Mouse (Mus musculus) intestine, embryonic 15.5 days (tissue): ENCODE results near the gene Prkcb. TPM values are rescaled to one million over a fixed set of nuclear protein-coding genes. Genes with fewer than 3 reads are reported as not detected.

Experiments
- ATAC-seq: fragments of 200-750 bp; cut with Nextera tagmentation; 2 replicates; pipeline ENCODE4 v1.8.0; 2017; ENCODE audit warnings: moderate TSS enrichment, moderate library complexity
- H3K27ac ChIP-seq: fragments of 300-500 bp; sonication (generic); 2 replicates; pipeline ENCODE4 v1.5.1; 2015; ENCODE audit warnings: mild to moderate bottlenecking, inconsistent platforms
- H3K27me3 ChIP-seq: fragments of 300-500 bp; sonication (generic); replicated peaks from 2 replicates; pipeline ENCODE4 v1.6.1; 2015; ENCODE audit warnings: inconsistent platforms
- H3K36me3 ChIP-seq: fragments of 300-500 bp; sonication (generic); 2 replicates; pipeline ENCODE4 v1.6.1; 2015; ENCODE audit warnings: inconsistent platforms
- H3K4me1 ChIP-seq: fragments of 300-500 bp; sonication (generic); replicated peaks from 2 replicates; pipeline ENCODE4 v1.6.1; 2015; ENCODE audit warnings: inconsistent platforms
- H3K4me2 ChIP-seq: fragments of 300-500 bp; sonication (generic); replicated peaks from 2 replicates; pipeline ENCODE4 v1.6.1; 2015; ENCODE audit warnings: mild to moderate bottlenecking, inconsistent platforms
- H3K4me3 ChIP-seq: fragments of 300-500 bp; sonication (generic); replicated peaks from 2 replicates; pipeline ENCODE4 v1.5.1; 2015; ENCODE audit warnings: inconsistent platforms
- H3K9ac ChIP-seq: fragments of 300-500 bp; sonication (generic); 2 replicates; pipeline ENCODE4 v1.6.1; 2015; ENCODE audit warnings: inconsistent platforms
- H3K9me3 ChIP-seq: fragments of 300-500 bp; sonication (generic); 2 replicates; pipeline ENCODE4 v1.6.1; 2016; ENCODE audit warnings: inconsistent platforms
- WGBS: fragments of 180-500 bp; shearing (Covaris S2); methylation state at CpG from one replicate; pipeline ENCODE4 v1.1.7; 2015; 5-methylcytosine and 5-hydroxymethylcytosine counted together
- polyA plus RNA-seq: library from polyadenylated mRNA; unstranded; fragments of >200 nt; fragmentation: Nextera tagmentation; extraction: Ambion mirVana; gene quantifications from 2 replicates; pipeline ENCODE4 v1.2.1, GENCODE M21; 2015

Gene Prkcb
- polyA plus RNA-seq, 1 experiment from 2014 or later = 12.3 TPM

- Histone ChIP-seq H3K9ac (no peak overlapping the region), H3K4me1 (no peaks in the 10 kb centered on the region), H3K4me3 (no peak overlapping the region), H3K27me3 (no peaks in the 10 kb centered on the region), H3K9me3 (no peaks in the 10 kb centered on the region), H3K27ac (no peak overlapping the region), H3K36me3 (no peaks in the 10 kb centered on the region), H3K4me2 (no peak overlapping the region)
- no peak for ATAC-seq
- WGBS = 90% methylated on average over 2 of the region's 2 CpGs
These were observed 341.8 kb downstream of the Prkcb start for GRCm38 (mm10) chr7:122630386-122630785.

- H3K36me3 ChIP-seq = no peaks in the 10 kb centered on the region
- H3K4me3 ChIP-seq = no peak overlapping the region
- H3K27me3 ChIP-seq = no peaks in the 10 kb centered on the region
- no peak overlapping the region for H3K9ac ChIP-seq
- WGBS = 67% methylated on average over 3 of the region's 3 CpGs
- H3K4me2 ChIP-seq = no peak overlapping the region
- no peaks in the 10 kb centered on the region for H3K4me1 ChIP-seq
- H3K9me3 ChIP-seq = no peaks in the 10 kb centered on the region
- H3K27ac ChIP-seq = no peak overlapping the region
- ATAC-seq = no peak
These were observed 342.6 kb downstream of the Prkcb start for GRCm38 (mm10) chr7:122631151-122631550.

GRCm38 (mm10) chr7:122632946-122633345, 344.4 kb downstream of the Prkcb start:
- H3K4me3 ChIP-seq = no peak overlapping the region
- H3K4me1 ChIP-seq = no peaks in the 10 kb centered on the region
- H3K9ac ChIP-seq = no peak overlapping the region
- H3K36me3 ChIP-seq = no peaks in the 10 kb centered on the region
- no peaks in the 10 kb centered on the region for H3K27me3 ChIP-seq
- WGBS = 71% methylated on average over 5 of the region's 5 CpGs
- H3K27ac ChIP-seq = no peak overlapping the region
- no peak overlapping the region for H3K4me2 ChIP-seq
- no peaks in the 10 kb centered on the region for H3K9me3 ChIP-seq
- no peak for ATAC-seq

GRCm38 (mm10) chr7:122633463-122633862, 344.9 kb downstream of the Prkcb start:
- H3K4me2 ChIP-seq = no peak overlapping the region
- no peak overlapping the region for H3K4me3 ChIP-seq
- no peak overlapping the region for H3K27ac ChIP-seq
- no peak for ATAC-seq
- no peak overlapping the region for H3K9ac ChIP-seq
- H3K4me1 ChIP-seq = no peaks in the 10 kb centered on the region
- H3K9me3 ChIP-seq = no peaks in the 10 kb centered on the region
- no peaks in the 10 kb centered on the region for H3K36me3 ChIP-seq
- no peaks in the 10 kb centered on the region for H3K27me3 ChIP-seq
- WGBS = 83% methylated on average over 5 of the region's 5 CpGs

GRCm38 (mm10) chr7:122643676-122644075, 355.1 kb downstream of the Prkcb start:
- Histone ChIP-seq H3K4me3 (no peak overlapping the region), H3K27ac (no peak overlapping the region), H3K27me3 (no peaks in the 10 kb centered on the region), H3K4me2 (no peak overlapping the region), H3K9me3 (no peaks in the 10 kb centered on the region), H3K36me3 (no peaks in the 10 kb centered on the region), H3K4me1 (no peaks in the 10 kb centered on the region), H3K9ac (no peak overlapping the region)
- ATAC-seq = no peak
- WGBS = 88% methylated on average over 8 of the region's 8 CpGs

GRCm38 (mm10) chr7:122649306-122649705, 360.8 kb downstream of the Prkcb start:
- Histone ChIP-seq H3K4me3 (no peak overlapping the region), H3K4me1 (no peaks in the 10 kb centered on the region), H3K9me3 (no peaks in the 10 kb centered on the region), H3K27ac (no peak overlapping the region), H3K9ac (no peak overlapping the region), H3K4me2 (no peak overlapping the region), H3K27me3 (no peaks in the 10 kb centered on the region), H3K36me3 (no peaks in the 10 kb centered on the region)
- ATAC-seq = no peak
- 87% methylated on average over 10 of the region's 10 CpGs for WGBS

GRCm38 (mm10) chr7:122652523-122652922, 364.0 kb downstream of the Prkcb start:
- Histone ChIP-seq H3K9me3 (no peaks in the 10 kb centered on the region), H3K4me3 (no peak overlapping the region), H3K4me1 (no peaks in the 10 kb centered on the region), H3K4me2 (no peak overlapping the region), H3K27ac (no peak overlapping the region), H3K36me3 (no peaks in the 10 kb centered on the region), H3K9ac (no peak overlapping the region), H3K27me3 (no peaks in the 10 kb centered on the region)
- WGBS = 74% methylated on average over 3 of the region's 3 CpGs
- no peak for ATAC-seq

- Histone ChIP-seq H3K27ac (no peak overlapping the region), H3K4me1 (no peaks in the 10 kb centered on the region), H3K9ac (no peak overlapping the region), H3K4me2 (no peak overlapping the region), H3K9me3 (no peaks in the 10 kb centered on the region), H3K27me3 (no peaks in the 10 kb centered on the region), H3K36me3 (no peaks in the 10 kb centered on the region), H3K4me3 (no peak overlapping the region)
- 91% methylated on average over 3 of the region's 3 CpGs for WGBS
- ATAC-seq = no peak
These were observed 368.1 kb downstream of the Prkcb start for GRCm38 (mm10) chr7:122656671-122657070.

GRCm38 (mm10) chr7:122657423-122658126, 369.0 kb downstream of the Prkcb start:
- 86% methylated on average over 5 of the region's 5 CpGs for WGBS
- H3K27ac ChIP-seq = no peak overlapping the region
- ATAC-seq = peak; percentile 80
- no peak overlapping the region for H3K4me3 ChIP-seq
- H3K9ac ChIP-seq = no peak overlapping the region
- no peaks in the 10 kb centered on the region for H3K36me3 ChIP-seq
- H3K9me3 ChIP-seq = no peaks in the 10 kb centered on the region
- no peaks in the 10 kb centered on the region for H3K27me3 ChIP-seq
- H3K4me2 ChIP-seq = no peak overlapping the region
- H3K4me1 ChIP-seq = no peaks in the 10 kb centered on the region

- Histone ChIP-seq H3K4me3 (no peak overlapping the region), H3K27ac (no peak overlapping the region), H3K4me1 (no peaks in the 10 kb centered on the region), H3K4me2 (no peak overlapping the region), H3K9me3 (no peaks in the 10 kb centered on the region), H3K36me3 (no peaks in the 10 kb centered on the region), H3K9ac (no peak overlapping the region), H3K27me3 (no peaks in the 10 kb centered on the region)
- 44% methylated on average over 7 of the region's 7 CpGs for WGBS
- ATAC-seq = no peak
These were observed 376.9 kb downstream of the Prkcb start for GRCm38 (mm10) chr7:122665311-122666049.

- Histone ChIP-seq H3K4me2 (no peak overlapping the region), H3K27ac (no peak overlapping the region), H3K9ac (no peak overlapping the region), H3K4me3 (no peak overlapping the region), H3K27me3 (peaks cover 5% of the 10 kb centered on the region; the same call in 1 of the 2 replicates), H3K9me3 (no peaks in the 10 kb centered on the region), H3K36me3 (no peaks in the 10 kb centered on the region), H3K4me1 (no peaks in the 10 kb centered on the region)
- 25% methylated on average over 5 of the region's 5 CpGs for WGBS
- no peak for ATAC-seq
These were observed 379.4 kb downstream of the Prkcb start for GRCm38 (mm10) chr7:122667903-122668302.

- Histone ChIP-seq H3K9me3 (no peaks in the 10 kb centered on the region), H3K36me3 (no peaks in the 10 kb centered on the region), H3K27ac (no peak within 1 kb of the TSS), H3K4me1 (no peaks in the 10 kb centered on the region), H3K4me2 (peak within 1 kb of the TSS; percentile 35), H3K9ac (no peak within 1 kb of the TSS), H3K4me3 (no peak within 1 kb of the TSS), H3K27me3 (peaks cover 5% of the 10 kb centered on the region; the same call in 1 of the 2 replicates)
- WGBS = 13% methylated on average over 13 of the region's 13 CpGs
- no peak; the same call in 1 of the 2 replicates for ATAC-seq
These were observed 381.9 kb downstream of the Prkcb start, which contains the start of gene Cacng3 for GRCm38 (mm10) chr7:122670442-122670872. Cacng3 (plus strand) TSS chr7:122670492.
